Mouse (Mus musculus): ENCODE data around the gene Rara.

DNA sequence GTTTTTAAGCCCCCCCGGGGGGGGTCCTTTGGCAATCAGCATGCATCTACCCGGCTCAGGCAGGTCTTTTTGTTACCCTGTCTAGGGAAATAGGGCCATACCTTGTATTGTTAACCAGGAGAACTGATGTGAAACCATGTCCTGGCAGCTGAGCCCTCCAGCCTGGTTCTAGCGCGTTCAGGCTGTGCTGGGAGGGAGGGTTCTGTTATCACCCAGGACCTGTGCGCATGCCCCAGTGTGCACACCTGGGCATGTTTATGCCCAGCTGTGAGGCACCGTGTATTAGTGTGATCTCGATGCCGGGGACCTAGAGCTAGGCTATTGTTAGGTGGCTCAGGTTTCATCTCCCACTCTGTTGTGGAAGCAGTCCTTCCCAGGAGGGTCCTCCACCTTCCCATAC is 34.1 kb downstream of the Rara start:
- no peak for TF ChIP-seq CTCF (IDR thresholded peaks at IDR 0.05; ENCODE audit: control insufficient read depth, insufficient read depth, low read length)
- TF ChIP-seq POLR2A (IDR thresholded peaks at IDR 0.05; ENCODE audit: borderline replicate concordance, control insufficient read depth, low read depth, low read length): no peak
